Mouse (Mus musculus): ENCODE measurements around the gene Irf2bpl. TPM values are rescaled to one million over a fixed set of nuclear protein-coding genes. Genes with fewer than 3 reads are reported as not detected.

Gene Irf2bpl
- polyA plus RNA-seq, 1 experiment from 2014 or later: 67.0 TPM

GRCm38 (mm10) chr12:86888130-86889069, 3.8 kb upstream of the Irf2bpl start:
- WGBS: 1% methylated on average over 47 of the region's 47 CpGs
- peak overlapping the region; percentile 40 for H3K4me3 ChIP-seq (replicated peaks; ENCODE audit: low read length)
- H3K9ac ChIP-seq (replicated peaks; ENCODE audit: low read depth, low read length): peak overlapping the region; percentile 68
- H3K27ac ChIP-seq (ENCODE audit: low read length): peak overlapping the region; percentile 82
- H3K36me3 ChIP-seq (ENCODE audit: control insufficient read depth, insufficient read depth): no peaks in the 10 kb centered on the region
- no peaks in the 10 kb centered on the region for H3K9me3 ChIP-seq (ENCODE audit: control insufficient read depth, low read length)
- H3K4me1 ChIP-seq (replicated peaks; ENCODE audit: control insufficient read depth, insufficient read depth, low read length): peaks cover 77% of the 10 kb centered on the region
- peak; percentile 19 for ATAC-seq
- H3K4me2 ChIP-seq (ENCODE audit: low read length): peak overlapping the region; percentile 56
- H3K27me3 ChIP-seq (replicated peaks; ENCODE audit: control insufficient read depth, insufficient read depth, low read length): no peaks in the 10 kb centered on the region

GRCm38 (mm10) chr12:86887381-86888129, 3.0 kb upstream of the Irf2bpl start:
- Histone ChIP-seq H3K27ac (ENCODE audit: low read length) (peak overlapping the region; percentile 82), H3K4me1 (replicated peaks; ENCODE audit: control insufficient read depth, insufficient read depth, low read length) (peaks cover 71% of the 10 kb centered on the region), H3K27me3 (replicated peaks; ENCODE audit: control insufficient read depth, insufficient read depth, low read length) (no peaks in the 10 kb centered on the region), H3K4me2 (ENCODE audit: low read length) (peak overlapping the region; percentile 56), H3K9ac (replicated peaks; ENCODE audit: low read depth, low read length) (peak overlapping the region; percentile 68), H3K9me3 (ENCODE audit: control insufficient read depth, low read length) (no peaks in the 10 kb centered on the region), H3K4me3 (replicated peaks; ENCODE audit: low read length) (peak overlapping the region; percentile 40), H3K36me3 (ENCODE audit: control insufficient read depth, insufficient read depth) (no peaks in the 10 kb centered on the region)
- no peak for ATAC-seq
- 40% methylated on average over 14 of the region's 14 CpGs for WGBS

GRCm38 (mm10) chr12:86886446-86886965, 1.9 kb upstream of the Irf2bpl start:
- Histone ChIP-seq H3K4me2 (ENCODE audit: low read length) (no peak overlapping the region), H3K4me3 (replicated peaks; ENCODE audit: low read length) (no peak overlapping the region), H3K36me3 (ENCODE audit: control insufficient read depth, insufficient read depth) (no peaks in the 10 kb centered on the region), H3K9me3 (ENCODE audit: control insufficient read depth, low read length) (no peaks in the 10 kb centered on the region), H3K9ac (replicated peaks; ENCODE audit: low read depth, low read length) (no peak overlapping the region), H3K27ac (ENCODE audit: low read length) (no peak overlapping the region), H3K27me3 (replicated peaks; ENCODE audit: control insufficient read depth, insufficient read depth, low read length) (no peaks in the 10 kb centered on the region), H3K4me1 (replicated peaks; ENCODE audit: control insufficient read depth, insufficient read depth, low read length) (peaks cover 61% of the 10 kb centered on the region)
- no peak for ATAC-seq
- 54% methylated on average over 7 of the region's 7 CpGs for WGBS

- H3K27ac ChIP-seq (ENCODE audit: low read length): no peak overlapping the region; the same call in 1 of the 2 replicates
- WGBS: 11% methylated on average over 5 of the region's 5 CpGs
- peaks cover 54% of the 10 kb centered on the region for H3K4me1 ChIP-seq (replicated peaks; ENCODE audit: control insufficient read depth, insufficient read depth, low read length)
- no peaks in the 10 kb centered on the region for H3K36me3 ChIP-seq (ENCODE audit: control insufficient read depth, insufficient read depth)
- no peaks in the 10 kb centered on the region for H3K27me3 ChIP-seq (replicated peaks; ENCODE audit: control insufficient read depth, insufficient read depth, low read length)
- H3K9me3 ChIP-seq (ENCODE audit: control insufficient read depth, low read length): no peaks in the 10 kb centered on the region
- H3K4me2 ChIP-seq (ENCODE audit: low read length): peak overlapping the region; percentile 60
- no peak for ATAC-seq
- peak overlapping the region; percentile 99; the same call in 1 of the 2 replicates for H3K4me3 ChIP-seq (replicated peaks; ENCODE audit: low read length)
- H3K9ac ChIP-seq (replicated peaks; ENCODE audit: low read depth, low read length): no peak overlapping the region
These were observed 1.1 kb upstream of the Irf2bpl start for GRCm38 (mm10) chr12:86885746-86886145.

- Histone ChIP-seq H3K4me3 (replicated peaks; ENCODE audit: low read length) (peak overlapping the region; percentile 99), H3K4me2 (ENCODE audit: low read length) (peak overlapping the region; percentile 60), H3K27me3 (replicated peaks; ENCODE audit: control insufficient read depth, insufficient read depth, low read length) (no peaks in the 10 kb centered on the region), H3K27ac (ENCODE audit: low read length) (peak overlapping the region; percentile 100), H3K9ac (replicated peaks; ENCODE audit: low read depth, low read length) (peak overlapping the region; percentile 55; the same call in 1 of the 2 replicates), H3K4me1 (replicated peaks; ENCODE audit: control insufficient read depth, insufficient read depth, low read length) (peaks cover 54% of the 10 kb centered on the region), H3K9me3 (ENCODE audit: control insufficient read depth, low read length) (no peaks in the 10 kb centered on the region), H3K36me3 (ENCODE audit: control insufficient read depth, insufficient read depth) (no peaks in the 10 kb centered on the region)
- no peak for ATAC-seq
- 4% methylated on average over 6 of the region's 6 CpGs for WGBS
These were observed 738 bp upstream of the Irf2bpl start for GRCm38 (mm10) chr12:86885336-86885735.

GRCm38 (mm10) chr12:86883280-86884196, 1.1 kb downstream of the Irf2bpl start:
- no peak for ATAC-seq
- H3K9ac ChIP-seq (replicated peaks; ENCODE audit: low read depth, low read length): peak overlapping the region; percentile 100
- H3K27me3 ChIP-seq (replicated peaks; ENCODE audit: control insufficient read depth, insufficient read depth, low read length): no peaks in the 10 kb centered on the region
- H3K27ac ChIP-seq (ENCODE audit: low read length): peak overlapping the region; percentile 100
- H3K4me1 ChIP-seq (replicated peaks; ENCODE audit: control insufficient read depth, insufficient read depth, low read length): peaks cover 53% of the 10 kb centered on the region
- WGBS: under 1% methylated on average over 77 of the region's 84 CpGs
- H3K4me3 ChIP-seq (replicated peaks; ENCODE audit: low read length): peak overlapping the region; percentile 99
- no peaks in the 10 kb centered on the region for H3K36me3 ChIP-seq (ENCODE audit: control insufficient read depth, insufficient read depth)
- peak overlapping the region; percentile 93 for H3K4me2 ChIP-seq (ENCODE audit: low read length)
- H3K9me3 ChIP-seq (ENCODE audit: control insufficient read depth, low read length): no peaks in the 10 kb centered on the region

GRCm38 (mm10) chr12:86883019-86883279, 1.6 kb downstream of the Irf2bpl start:
- H3K9ac ChIP-seq (replicated peaks; ENCODE audit: low read depth, low read length): peak overlapping the region; percentile 100
- peak overlapping the region; percentile 100 for H3K27ac ChIP-seq (ENCODE audit: low read length)
- no peaks in the 10 kb centered on the region for H3K9me3 ChIP-seq (ENCODE audit: control insufficient read depth, low read length)
- no peaks in the 10 kb centered on the region for H3K36me3 ChIP-seq (ENCODE audit: control insufficient read depth, insufficient read depth)
- H3K27me3 ChIP-seq (replicated peaks; ENCODE audit: control insufficient read depth, insufficient read depth, low read length): no peaks in the 10 kb centered on the region
- H3K4me1 ChIP-seq (replicated peaks; ENCODE audit: control insufficient read depth, insufficient read depth, low read length): peaks cover 52% of the 10 kb centered on the region
- no peak for ATAC-seq
- peak overlapping the region; percentile 99 for H3K4me3 ChIP-seq (replicated peaks; ENCODE audit: low read length)
- WGBS: under 1% methylated on average over 18 of the region's 24 CpGs
- H3K4me2 ChIP-seq (ENCODE audit: low read length): peak overlapping the region; percentile 93

GRCm38 (mm10) chr12:86882279-86883018, 2.1 kb downstream of the Irf2bpl start:
- H3K4me1 ChIP-seq (replicated peaks; ENCODE audit: control insufficient read depth, insufficient read depth, low read length): peaks cover 49% of the 10 kb centered on the region
- H3K9me3 ChIP-seq (ENCODE audit: control insufficient read depth, low read length): no peaks in the 10 kb centered on the region
- no peaks in the 10 kb centered on the region for H3K27me3 ChIP-seq (replicated peaks; ENCODE audit: control insufficient read depth, insufficient read depth, low read length)
- H3K9ac ChIP-seq (replicated peaks; ENCODE audit: low read depth, low read length): peak overlapping the region; percentile 100
- no peaks in the 10 kb centered on the region for H3K36me3 ChIP-seq (ENCODE audit: control insufficient read depth, insufficient read depth)
- H3K4me3 ChIP-seq (replicated peaks; ENCODE audit: low read length): peak overlapping the region; percentile 99
- peak overlapping the region; percentile 93 for H3K4me2 ChIP-seq (ENCODE audit: low read length)
- peak overlapping the region; percentile 100 for H3K27ac ChIP-seq (ENCODE audit: low read length)
- ATAC-seq: peak; percentile 27
- WGBS: under 1% methylated on average over 59 of the region's 59 CpGs

Data from forebrain, embryonic 16.5 days (tissue).